Mouse (Mus musculus) MEL (cell line): ENCODE measurements around the gene Celsr1.
A peak's percentile ranks its signal among the peaks of the same experiment; 100 is the strongest.

Experiments
- BHLHE40 ChIP-seq: IDR thresholded peaks from 2 replicates; pipeline ENCODE4 v1.6.1; 2012; ENCODE audit warnings: low read depth, mild to moderate bottlenecking, inconsistent platforms, low read length, improper control_type of control experiment, borderline replicate concordance
- CTCF ChIP-seq, 3 experiments: IDR thresholded peaks in 2 of 3; conservative IDR thresholded peaks in 1 of 3; 2 replicates each; pipeline ENCODE4 v1.5.1; 2011 to 2012; ENCODE audit warnings: low read length in 3 of 3, low read depth in 2 of 3, mild to moderate bottlenecking in 2 of 3, improper control_type of control experiment in 1 of 3, inconsistent platforms in 1 of 3, mixed read lengths in 1 of 3, moderate library complexity in 1 of 3; ENCODE audit not compliant: control insufficient read depth in 1 of 3, insufficient read depth in 1 of 3, poor library complexity in 1 of 3, severe bottlenecking in 1 of 3
- EP300 ChIP-seq, 2 experiments: IDR thresholded peaks; 2 replicates each; pipeline ENCODE4 v1.6.1; 2011; ENCODE audit warnings: improper control_type of control experiment in 2 of 2, low read length in 2 of 2, low read depth in 1 of 2, mild to moderate bottlenecking in 1 of 2
- MAX ChIP-seq: IDR thresholded peaks from 2 replicates; pipeline ENCODE4 v1.6.1; 2011; ENCODE audit warnings: low read length, improper control_type of control experiment
- MEF2A ChIP-seq: IDR thresholded peaks from 2 replicates; pipeline ENCODE4 v1.6.1; 2014; ENCODE audit warnings: low read depth, mild to moderate bottlenecking, inconsistent platforms, low read length, improper control_type of control experiment; ENCODE audit not compliant: poor library complexity, insufficient replicate concordance, severe bottlenecking; ENCODE audit errors: extremely low read depth
- POLR2AphosphoS2 ChIP-seq: IDR thresholded peaks from 2 replicates; pipeline ENCODE4 v1.6.1; 2011; ENCODE audit warnings: low read length, improper control_type of control experiment
- TCF12 ChIP-seq: IDR thresholded peaks from 2 replicates; pipeline ENCODE4 v1.6.1; 2014; ENCODE audit warnings: low read depth, mild to moderate bottlenecking, inconsistent platforms, low read length, improper control_type of control experiment, moderate library complexity
- ZC3H11A ChIP-seq: IDR thresholded peaks from 2 replicates; pipeline ENCODE4 v1.6.1; 2012; ENCODE audit warnings: low read depth, mild to moderate bottlenecking, inconsistent platforms, low read length, improper control_type of control experiment
- ZNF384 ChIP-seq: IDR thresholded peaks from 2 replicates; pipeline ENCODE4 v1.6.1; 2012; ENCODE audit warnings: low read depth, mild to moderate bottlenecking, inconsistent platforms, low read length, improper control_type of control experiment

DNA sequence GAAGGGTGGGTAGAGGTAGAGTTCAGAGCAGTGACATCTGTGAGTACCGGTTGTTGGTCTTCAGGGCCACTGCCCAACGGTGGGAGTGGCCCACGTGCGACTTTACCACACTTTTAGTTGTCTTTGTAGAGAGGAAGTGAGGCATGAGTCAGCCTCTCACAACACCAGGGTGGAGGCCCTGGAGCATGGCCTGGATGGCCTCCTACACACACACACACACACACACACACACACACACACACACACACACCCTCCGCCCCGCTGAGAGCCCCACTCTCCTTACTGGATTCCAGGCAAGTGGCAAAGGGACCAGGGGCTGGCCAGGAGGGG lies 34.0 kb upstream of the Celsr1 start:
- no peak for TF ChIP-seq ZC3H11A
- TF ChIP-seq MEF2A = no peak
- TF ChIP-seq POLR2AphosphoS2 = no peak
- TF ChIP-seq MAX = peak; percentile 79
- TF ChIP-seq CTCF (IDR thresholded peaks at IDR 0.05 in 2 of 3, conservative IDR thresholded peaks at IDR 0.05 in 1 of 3; ENCODE audit: control insufficient read depth in 1 of 3, insufficient read depth in 1 of 3, low read depth in 2 of 3, low read length in 3 of 3, poor library complexity in 1 of 3, severe bottlenecking in 1 of 3) = no peak
- TF ChIP-seq BHLHE40 = no peak
- no peak for TF ChIP-seq EP300 (IDR thresholded peaks at IDR 0.05; ENCODE audit: low read depth in 1 of 2, low read length in 2 of 2)
- TF ChIP-seq ZNF384 = no peak
- TF ChIP-seq TCF12 = no peak
